Mouse (Mus musculus) monocyte, adult 2 months (primary cell): ENCODE data around the gene Tsc1.

Experiments
- DNase-seq, 2 experiments: peaks; one replicate each; pipeline ENCODE4 v3.0.0; 2022; ENCODE audit warnings: low spot score in 2 of 2, low read depth in 1 of 2

Tsc1 gene

DNA sequence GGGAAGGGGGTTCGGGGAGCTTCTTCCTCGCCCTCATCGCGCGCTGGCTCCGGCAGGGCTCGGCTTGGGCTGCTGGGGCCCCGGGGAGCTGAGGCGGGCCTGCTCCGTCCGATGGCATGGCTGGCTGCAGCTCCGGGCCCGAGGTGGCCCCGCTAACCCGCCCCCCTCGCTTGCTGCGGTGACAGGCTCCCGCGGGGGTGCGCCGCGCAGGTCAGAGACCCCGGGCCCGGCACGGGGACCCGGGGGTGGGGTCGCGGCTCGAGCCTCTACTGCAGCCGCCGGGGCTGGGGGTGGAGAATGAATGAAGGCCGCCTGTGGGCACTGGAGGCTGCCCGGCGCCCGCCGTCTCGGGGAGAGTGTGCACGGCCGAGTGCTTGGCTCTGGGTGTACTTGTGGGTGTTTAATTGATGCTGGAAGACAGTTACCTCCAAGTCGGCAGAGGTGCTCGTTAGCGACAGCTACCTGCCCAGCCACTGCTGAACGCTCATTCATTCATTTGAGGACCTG lies 460 bp downstream of the Tsc1 start:
- DNase-seq: no peak

GRCm38 (mm10) chr2:28643081-28643480 lies 2.1 kb downstream of the Tsc1 start:
- DNase-seq: no peak

DNA sequence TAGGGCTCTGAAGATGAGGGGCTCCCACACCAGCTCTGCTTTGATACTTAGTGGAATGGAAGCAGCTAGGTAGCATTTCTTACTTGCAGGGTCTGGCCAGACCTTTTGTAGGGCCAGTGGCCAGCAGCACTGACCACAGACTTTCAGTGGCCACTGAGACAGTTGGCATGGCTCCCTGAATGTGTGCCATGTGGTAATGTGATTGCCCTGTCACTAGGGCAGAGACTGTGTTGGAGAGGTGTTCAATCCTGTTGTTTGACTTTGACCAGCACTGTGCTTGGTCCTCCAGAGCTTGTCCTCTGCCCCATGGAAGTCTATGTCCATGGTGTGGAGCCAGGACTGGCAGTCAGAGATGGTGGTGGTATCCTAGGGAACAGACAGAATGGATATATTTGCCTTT lies 9.5 kb downstream of the Tsc1 start:
- no peak for DNase-seq

DNA sequence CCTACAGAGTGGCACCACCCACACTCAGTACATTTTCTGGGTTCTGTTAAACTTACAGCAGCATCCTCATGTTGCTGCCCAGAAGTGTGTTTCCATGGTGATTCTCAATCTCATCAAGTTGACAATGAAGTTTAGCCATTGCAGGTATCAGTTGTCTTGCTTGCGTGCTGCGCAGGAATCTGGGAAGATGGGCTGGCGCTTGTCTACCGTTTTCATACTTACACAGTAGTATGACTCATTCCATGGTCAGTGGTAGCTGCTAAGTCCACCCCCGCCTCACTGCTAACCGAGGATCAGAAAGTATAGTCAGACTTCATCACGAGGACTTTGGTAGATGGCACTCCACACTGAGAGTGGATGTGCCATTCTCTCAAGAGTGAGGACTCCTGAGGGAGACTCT lies 12.3 kb downstream of the Tsc1 start:
- DNase-seq: no peak

- DNase-seq: peak in 1 of 2 experiments; percentile 16
These were observed 13.3 kb downstream of the Tsc1 start for GRCm38 (mm10) chr2:28654295-28654694.

GRCm38 (mm10) chr2:28656216-28656615 lies 15.2 kb downstream of the Tsc1 start:
- no peak for DNase-seq

DNA sequence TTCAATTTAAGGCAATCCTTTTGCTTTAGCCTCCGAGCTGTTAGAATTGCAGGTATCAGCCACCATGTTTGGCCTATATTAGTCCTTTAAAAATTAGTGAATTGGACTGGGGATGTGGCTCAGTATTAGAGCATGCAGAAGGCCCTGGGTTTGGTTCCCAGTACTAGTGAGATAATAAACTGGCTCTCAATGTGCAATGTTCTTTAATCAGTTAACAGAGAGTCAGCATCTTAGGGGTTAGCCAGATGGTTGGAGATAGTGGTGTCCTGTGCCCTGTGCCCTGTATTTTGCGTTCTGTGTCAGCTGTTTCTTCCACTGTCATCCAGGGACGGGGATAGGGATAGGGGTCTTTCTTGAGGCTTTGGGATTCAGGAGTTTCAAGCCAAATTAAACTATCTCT lies 21.9 kb downstream of the Tsc1 start:
- no peak for DNase-seq

DNA sequence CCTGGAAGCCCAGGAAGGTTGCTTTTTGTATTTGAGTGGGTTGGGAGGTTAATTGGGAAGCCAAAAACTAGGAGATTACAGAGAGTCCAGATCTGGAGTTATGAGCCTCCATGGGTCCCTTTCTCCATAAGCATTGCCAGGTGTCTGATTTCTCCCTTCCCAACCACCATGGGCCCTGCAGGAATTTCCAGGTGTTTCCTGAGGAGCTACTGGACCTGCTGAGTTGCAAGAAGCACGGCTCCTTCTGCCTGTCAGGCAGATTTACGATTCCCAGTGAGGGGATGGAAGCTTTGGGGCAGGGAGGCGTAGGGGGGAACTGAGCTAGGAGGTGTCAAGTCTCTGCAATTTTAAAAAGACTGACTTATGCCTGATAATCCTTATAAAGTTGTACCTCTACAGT lies 24.8 kb downstream of the Tsc1 start:
- no peak for DNase-seq

DNA sequence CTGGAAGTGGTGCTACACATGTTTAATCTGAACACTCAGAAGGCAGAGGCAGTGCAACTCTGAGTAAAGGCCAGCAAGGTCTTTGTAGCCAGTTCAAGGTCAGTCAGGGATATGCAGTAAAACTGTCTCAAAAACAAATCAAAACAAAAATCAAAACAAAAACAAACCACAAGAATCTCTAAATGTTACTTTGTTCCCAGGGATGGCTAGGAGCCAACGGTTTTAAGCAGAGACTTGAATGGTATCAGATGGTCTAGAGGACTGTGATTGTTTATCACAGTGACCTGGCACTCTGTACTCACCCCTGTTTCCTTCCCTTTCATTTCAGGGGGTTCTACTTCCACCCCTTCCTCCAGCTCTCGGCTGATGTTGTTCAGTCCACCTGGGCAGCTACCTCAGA lies 30.4 kb downstream of the Tsc1 start:
- no peak for DNase-seq

DNA sequence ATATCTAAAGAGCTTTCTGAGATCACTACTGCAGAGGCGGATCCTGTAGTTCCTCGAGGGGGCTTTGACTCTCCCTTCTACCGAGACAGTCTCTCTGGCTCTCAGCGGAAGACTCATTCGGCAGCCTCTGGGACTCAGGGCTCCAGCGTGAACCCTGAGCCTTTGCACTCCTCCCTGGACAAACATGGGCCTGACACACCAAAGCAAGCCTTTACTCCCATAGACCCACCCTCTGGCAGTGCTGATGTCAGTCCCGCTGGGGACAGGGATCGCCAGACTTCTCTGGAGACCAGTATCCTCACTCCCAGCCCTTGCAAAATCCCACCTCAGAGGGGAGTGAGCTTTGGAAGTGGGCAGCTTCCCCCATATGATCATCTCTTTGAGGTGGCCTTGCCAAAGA lies 35.0 kb downstream of the Tsc1 start:
- DNase-seq: no peak

DNA sequence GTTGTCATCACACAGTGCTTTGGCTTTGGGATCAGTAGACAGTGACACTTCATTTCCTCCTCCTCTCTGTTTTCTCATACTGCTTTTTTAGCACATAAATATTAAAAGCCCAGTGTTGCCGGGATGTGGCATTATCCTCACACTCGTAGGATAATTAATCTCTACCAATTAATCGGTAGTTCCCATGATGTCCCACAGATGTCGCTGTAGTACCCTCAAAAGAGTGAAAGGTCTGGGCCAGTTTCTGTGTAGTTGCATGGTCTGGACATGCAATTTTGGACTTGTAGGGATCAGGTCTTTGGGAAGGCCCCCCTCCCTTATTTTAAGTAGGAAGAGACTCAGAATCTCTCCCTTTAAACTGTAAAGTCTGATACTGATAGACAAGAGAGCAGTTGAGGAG lies 39.7 kb downstream of the Tsc1 start:
- no peak for DNase-seq

DNA sequence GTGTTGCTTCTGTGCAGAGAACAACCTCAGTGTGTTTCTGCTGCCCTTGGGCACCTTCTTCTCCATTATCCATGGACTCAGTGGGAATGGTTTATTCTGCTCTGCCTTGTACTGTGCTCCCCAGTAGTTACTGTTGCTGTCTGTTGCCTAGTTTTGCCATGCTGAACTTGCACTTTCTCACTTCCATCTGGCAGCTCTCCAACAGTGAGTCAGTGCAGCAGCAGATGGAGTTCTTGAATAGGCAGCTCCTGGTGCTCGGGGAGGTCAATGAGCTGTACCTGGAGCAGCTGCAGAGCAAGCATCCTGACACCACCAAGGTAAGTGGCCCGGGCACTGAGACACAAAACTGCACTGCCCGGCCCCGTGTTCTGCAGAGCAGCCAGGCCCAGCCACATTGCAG lies 40.7 kb downstream of the Tsc1 start:
- DNase-seq: no peak

- DNase-seq: no peak
These were observed 44.9 kb downstream of the Tsc1 start for GRCm38 (mm10) chr2:28685895-28686294.

DNA sequence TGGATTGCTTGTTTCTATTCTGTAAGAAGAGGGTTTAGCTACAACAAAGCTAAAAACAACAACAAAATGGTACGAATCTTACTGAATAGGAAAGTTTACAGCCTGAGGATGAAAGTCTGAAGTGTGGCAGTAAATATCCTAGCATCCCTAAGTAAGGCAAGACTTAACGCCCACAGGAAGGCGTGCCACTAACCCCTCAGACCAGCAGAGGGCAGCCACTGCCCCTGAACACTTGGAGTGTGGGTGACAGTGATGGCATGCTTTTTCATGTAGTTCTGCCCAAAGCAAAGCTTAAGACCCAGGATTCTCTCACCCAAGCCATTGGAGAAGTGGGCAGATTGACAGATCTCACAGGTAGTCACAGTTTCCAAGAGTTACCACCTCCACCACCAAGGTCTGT lies 47.4 kb downstream of the Tsc1 start:
- DNase-seq: no peak

DNA sequence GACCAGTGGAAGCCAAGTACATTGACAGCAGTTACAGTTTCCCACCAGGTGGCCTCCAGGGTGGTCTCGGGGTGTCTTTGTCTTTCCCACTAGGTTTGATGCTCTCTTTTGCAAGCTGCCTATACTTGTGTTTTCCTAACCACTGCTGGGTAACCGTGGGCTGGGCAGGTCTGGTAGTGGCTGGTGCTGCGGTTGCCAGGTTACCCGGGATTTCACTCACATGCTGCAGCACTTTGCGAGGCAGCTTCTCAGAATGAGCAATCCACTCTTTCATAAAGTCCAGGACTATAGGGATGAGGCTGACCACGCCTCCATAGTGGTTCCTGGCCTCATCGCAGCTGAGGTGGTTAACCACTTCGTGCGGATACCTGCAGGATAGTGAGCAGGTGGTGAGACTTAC lies 51.7 kb downstream of the Tsc1 start:
- no peak for DNase-seq

GRCm38 (mm10) chr2:28698566-28698965 lies 57.5 kb downstream of the Tsc1 start:
- DNase-seq: peak; percentile 49 to 56

GRCm38 (mm10) chr2:28699361-28700335 lies 58.6 kb downstream of the Tsc1 start, which contains the start of the genes Spaca9 and Ak8:
Spaca9 (minus strand) TSS chr2:28699727.
Ak8 (plus strand) TSS chr2:28700164.
- DNase-seq: peak; percentile 57 to 62

- no peak for DNase-seq
These were observed 60.7 kb downstream of the Tsc1 start for GRCm38 (mm10) chr2:28701646-28702262.

GRCm38 (mm10) chr2:28706106-28706636 lies 65.1 kb downstream of the Tsc1 start:
- DNase-seq: no peak

GRCm38 (mm10) chr2:28706787-28707186 lies 65.8 kb downstream of the Tsc1 start:
- peak in 1 of 2 experiments; percentile 18 for DNase-seq

DNA sequence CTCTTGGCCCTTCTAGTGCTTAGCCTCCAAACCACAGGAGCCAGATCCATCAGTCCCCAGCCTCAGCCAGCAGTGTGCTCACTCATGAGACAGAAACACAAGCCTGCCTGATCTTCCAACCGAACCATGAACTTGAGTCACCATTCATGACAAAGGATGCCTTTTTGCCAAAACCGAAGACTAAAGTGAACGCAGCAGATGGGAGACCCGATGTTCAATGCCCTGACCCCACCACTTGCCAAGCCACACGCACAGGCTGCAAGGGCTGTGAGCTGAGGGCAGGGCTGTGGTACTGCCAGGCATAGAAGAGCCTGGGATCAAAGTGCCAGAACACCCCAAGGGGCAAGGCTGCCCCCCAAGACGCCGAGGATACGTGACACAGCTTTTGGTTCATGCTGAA lies 72.0 kb downstream of the Tsc1 start:
- DNase-seq: no peak

GRCm38 (mm10) chr2:28722419-28722818 lies 81.4 kb downstream of the Tsc1 start:
- DNase-seq: no peak
